Mouse (Mus musculus): Measurements from ENCODE around the gene Ick.
A peak's percentile ranks its signal among the peaks of the same experiment; 100 is the strongest.

DNA sequence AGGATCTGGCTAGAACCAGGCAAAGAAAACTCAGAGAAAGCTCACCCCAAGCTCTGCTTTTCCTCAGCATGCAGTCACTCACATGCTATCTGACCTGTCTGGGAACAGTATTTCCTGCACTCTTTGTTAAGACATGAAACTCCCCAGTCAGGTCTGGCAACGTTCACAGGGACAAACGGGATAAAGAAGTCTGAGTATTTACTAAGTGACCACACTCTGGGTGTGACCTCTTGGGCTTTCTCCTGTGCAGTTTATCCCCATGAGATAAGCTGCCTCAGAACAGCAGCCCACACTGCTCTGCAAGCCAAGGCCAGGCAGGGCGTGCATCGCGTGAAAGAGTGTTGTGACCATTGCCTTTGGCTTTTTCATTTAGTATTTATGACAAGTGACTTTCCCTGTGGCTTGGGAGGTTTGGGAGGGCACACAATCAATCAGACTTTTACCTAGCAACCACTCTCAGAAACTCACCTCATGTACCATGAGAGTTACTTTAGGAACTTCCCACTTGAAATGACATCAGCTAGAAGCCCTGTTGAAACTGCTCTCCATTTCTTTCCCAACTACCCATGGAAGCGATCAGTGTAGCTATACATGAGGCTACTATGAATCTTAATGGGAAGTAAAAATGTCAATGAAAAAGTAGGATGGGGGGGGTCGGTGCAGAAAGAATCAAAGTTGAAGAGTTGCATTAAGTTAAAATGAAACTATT is 103.5 kb downstream of the Ick start:
- 0 out of 2 replicates have a peak, but pooled peaks have one; percentile 10 for TF ChIP-seq POLR2A (IDR thresholded peaks at IDR 0.05; ENCODE audit: borderline replicate concordance, extremely low read depth, low read depth, low read length)
- no peak for TF ChIP-seq CTCF (IDR thresholded peaks at IDR 0.05; ENCODE audit: insufficient read depth, low read length)

Data from lung, adult 2 months (tissue).